Mouse (Mus musculus) lung, adult 2 months (tissue): Measurements from ENCODE around the gene Olfr1513.

ENCODE experiments used
- CTCF ChIP-seq: fragments of 200-500 bp; IDR thresholded peaks from 2 replicates; pipeline ENCODE4 v1.5.1; 2011; ENCODE audit warnings: mild to moderate bottlenecking, low read length, control low read depth; ENCODE audit not compliant: insufficient read depth
- POLR2A ChIP-seq: fragments of 200-500 bp; IDR thresholded peaks from 2 replicates; pipeline ENCODE4 v1.6.1; 2011; ENCODE audit warnings: low read depth, mild to moderate bottlenecking, control low read depth, low read length, borderline replicate concordance; ENCODE audit errors: extremely low read depth

DNA sequence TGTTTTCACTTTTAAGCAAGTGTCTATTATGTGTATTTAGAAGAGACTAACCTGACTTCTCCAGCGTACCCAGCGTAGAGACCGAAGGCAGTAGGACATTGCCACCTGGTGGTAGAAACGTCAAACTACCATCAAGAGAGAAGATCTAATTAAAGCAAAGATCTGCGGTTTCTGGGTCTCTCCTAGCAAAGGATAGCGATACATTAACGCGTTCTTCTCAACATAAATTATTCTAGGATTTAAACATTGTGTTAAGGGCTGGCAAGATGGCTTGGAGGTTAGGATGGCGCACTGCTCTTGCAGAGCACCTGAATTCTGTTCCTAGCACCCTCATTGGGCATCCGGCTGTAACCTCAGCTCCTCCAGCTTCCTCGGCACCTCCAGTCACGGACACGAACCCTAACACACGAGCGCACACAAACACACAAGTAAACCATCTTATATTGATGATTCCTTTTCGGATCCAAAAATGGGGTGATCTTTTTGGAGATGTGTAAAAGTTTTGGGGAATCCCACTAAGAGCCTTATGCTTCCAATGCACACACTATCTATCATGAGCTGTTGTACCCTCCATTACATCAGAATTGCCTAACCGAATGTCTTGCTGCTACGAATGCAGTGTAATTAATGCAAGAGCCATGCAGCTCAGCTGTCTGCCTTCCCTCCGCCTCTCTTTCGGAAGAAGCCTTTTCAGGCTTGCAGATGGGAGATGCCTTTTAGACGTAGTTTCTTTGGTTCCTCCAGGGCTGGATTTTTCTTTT is 17.3 kb downstream of the Olfr1513 start:
- peak; percentile 68 for TF ChIP-seq CTCF
- no peak for TF ChIP-seq POLR2A
